Comparison of ENCODE assay signal across 34 mouse cellular contexts in genomic region chr3:88393776-88394375, GRCm38 (mm10). TPM values are rescaled to one million over a fixed set of nuclear protein-coding genes. Genes with fewer than 3 reads are reported as not detected.
DNase-seq lines count a peak whose midpoint lies in the region; ATAC-seq lines count a peak whose summit lies in the region.
"Had no signal": no experiment of that assay in that cellular context is flagged by ENCODE, and none has a peak within 500 bp of the region (broad histone marks: within the 10 kb centered on the region; RNA-seq: fewer than 3 reads in every experiment).

No protein-coding gene starts in this region.

- peaks cover 75% of the 10 kb centered on the region for H3K36me3 ChIP-seq in heart, embryonic 10.5 days
- peaks cover 9% of the 10 kb centered on the region; the same call in 1 of the 2 replicates for H3K36me3 ChIP-seq in neural tube, embryonic 13.5 days
- no peaks in the 10 kb centered on the region for H3K36me3 ChIP-seq in neural tube, embryonic 15.5 days

- 93% methylated on average over 9 of the region's 9 CpGs for WGBS in heart, embryonic 10.5 days
- 88% methylated on average over 9 of the region's 9 CpGs for WGBS in neural tube, embryonic 13.5 days
- WGBS in neural tube, embryonic 15.5 days: 86% methylated on average over 9 of the region's 9 CpGs

- H3K4me2 ChIP-seq in neural tube, embryonic 13.5 days: no peak overlapping the region
- no peak overlapping the region for H3K4me2 ChIP-seq in neural tube, embryonic 15.5 days
- H3K4me2 ChIP-seq: embryonic facial prominence, embryonic 12.5 days; heart, embryonic 12.5 days; hindbrain, embryonic 12.5 days; intestine, embryonic 15.5 days; liver, embryonic 12.5 days; midbrain, embryonic 11.5 days had no signal

- H3K9ac ChIP-seq in neural tube, embryonic 13.5 days: 0 out of 2 replicates have a peak overlapping the region, but pooled peaks have one; percentile 49
- H3K9ac ChIP-seq in neural tube, embryonic 15.5 days (replicated peaks): no peak overlapping the region
- H3K9ac ChIP-seq: embryonic facial prominence, embryonic 12.5 days; heart, embryonic 12.5 days; hindbrain, embryonic 12.5 days; intestine, embryonic 15.5 days; liver, embryonic 12.5 days; liver, postnatal 0 days had no signal

- H3K27ac ChIP-seq in heart, embryonic 10.5 days: no peak overlapping the region
- no peak overlapping the region for H3K27ac ChIP-seq in neural tube, embryonic 13.5 days (replicated peaks)
- no peak overlapping the region for H3K27ac ChIP-seq in neural tube, embryonic 15.5 days (replicated peaks)
- H3K27ac ChIP-seq: embryonic facial prominence, embryonic 12.5 days; hindbrain, embryonic 12.5 days; hindbrain, postnatal 0 days; intestine, embryonic 15.5 days; kidney, postnatal 0 days; liver, embryonic 12.5 days had no signal

- no peaks in the 10 kb centered on the region for H3K27me3 ChIP-seq in heart, embryonic 10.5 days (ENCODE audit: insufficient read depth, poor library complexity, severe bottlenecking)
- H3K27me3 ChIP-seq in neural tube, embryonic 13.5 days: no peaks in the 10 kb centered on the region
- H3K27me3 ChIP-seq in neural tube, embryonic 15.5 days (replicated peaks): no peaks in the 10 kb centered on the region
- H3K27me3 ChIP-seq: embryonic facial prominence, embryonic 12.5 days; heart, embryonic 12.5 days; hindbrain, embryonic 12.5 days; intestine, embryonic 15.5 days; liver, embryonic 12.5 days had no signal

- H3K4me3 ChIP-seq in heart, embryonic 10.5 days: no peak overlapping the region
- H3K4me3 ChIP-seq in neural tube, embryonic 13.5 days: no peak overlapping the region
- no peak overlapping the region for H3K4me3 ChIP-seq in neural tube, embryonic 15.5 days (replicated peaks)
- H3K4me3 ChIP-seq: embryonic facial prominence, embryonic 12.5 days; erythroblast, embryonic 14.5 days; heart, embryonic 12.5 days; hindbrain, embryonic 12.5 days; intestine, embryonic 15.5 days; liver, embryonic 12.5 days had no signal

- no peak for ATAC-seq in neural tube, embryonic 13.5 days (ENCODE audit: low read depth)
- no peak for ATAC-seq in neural tube, embryonic 15.5 days (ENCODE audit: low FRiP score)
- ATAC-seq: forebrain, embryonic 16.5 days; hindbrain, postnatal 0 days; intestine, embryonic 15.5 days; liver, postnatal 0 days; midbrain, embryonic 16.5 days had no signal

- H3K9me3 ChIP-seq in heart, embryonic 10.5 days: no peaks in the 10 kb centered on the region
- H3K9me3 ChIP-seq in neural tube, embryonic 13.5 days: no peaks in the 10 kb centered on the region
- H3K9me3 ChIP-seq in neural tube, embryonic 15.5 days (replicated peaks): no peaks in the 10 kb centered on the region
- H3K9me3 ChIP-seq: embryonic facial prominence, embryonic 12.5 days; heart, embryonic 12.5 days; hindbrain, embryonic 12.5 days; intestine, embryonic 15.5 days; liver, embryonic 12.5 days had no signal

- peak; percentile 73 for DNase-seq in heart, embryonic 10.5 days (ENCODE audit: low spot score)
- DNase-seq in heart, postnatal 4 days: no peak
- DNase-seq in brain, adult 2 months (ENCODE audit: low read depth, low spot score): peak; percentile 71
- no peak for DNase-seq in right cerebral cortex, adult 18-20 months
- DNase-seq: adrenal gland, postnatal 10 days; B cell, adult 2 months; cerebellum, adult 11 months; cerebellum, adult 9-10 months; gastrocnemius, postnatal 10 days; kidney, adult 2 months; layer of hippocampus, postnatal 36 days; left cerebral cortex, postnatal 4 days; liver, postnatal 0 days; lung, postnatal 36 days; thymus, adult 2 months had no signal

- H3K4me1 ChIP-seq in heart, embryonic 10.5 days: peaks cover 5% of the 10 kb centered on the region
- no peaks in the 10 kb centered on the region for H3K4me1 ChIP-seq in neural tube, embryonic 13.5 days (replicated peaks)
- no peaks in the 10 kb centered on the region for H3K4me1 ChIP-seq in neural tube, embryonic 15.5 days
- H3K4me1 ChIP-seq: embryonic facial prominence, embryonic 12.5 days; heart, embryonic 12.5 days; hindbrain, embryonic 12.5 days; intestine, embryonic 15.5 days; liver, embryonic 12.5 days had no signal

RNA-seq across cellular contexts. Expression of gene Bglap, which starts 9.6 kb away (rescaled TPM):
- polyA plus RNA-seq in heart, embryonic 10.5 days (2016; fragmentation: Nextera tagmentation; extraction: Ambion mirVana): not detected in 2 replicates
- not detected for total RNA-seq in heart, postnatal 4 days (2021)
- not detected in 2 replicates for polyA plus RNA-seq in neural tube, embryonic 13.5 days (2015; fragmentation: Nextera tagmentation; extraction: Ambion mirVana)
- polyA plus RNA-seq in neural tube, embryonic 15.5 days (2015; fragmentation: Nextera tagmentation; extraction: Ambion mirVana): not detected in 2 replicates
- total RNA-seq: ES-E14; heart, postnatal 25 days; hindbrain, postnatal 0 days; layer of hippocampus, postnatal 36 days; left cerebral cortex, postnatal 4 days had no signal
- polyA plus RNA-seq: embryonic facial prominence, embryonic 12.5 days; erythroblast, embryonic 14.5 days; forebrain, embryonic 11.5 days; forebrain, embryonic 16.5 days; gonadal fat pad, adult 2 months; heart, embryonic 12.5 days; hindbrain, embryonic 12.5 days; hindbrain, postnatal 0 days; intestine, embryonic 15.5 days; kidney, adult 2 months; kidney, postnatal 0 days; liver, embryonic 12.5 days; liver, postnatal 0 days; neural tube, embryonic 11.5 days had no signal

RNA-seq across cellular contexts. Expression of gene Bglap2, which starts 15.4 kb away (rescaled TPM):
- polyA plus RNA-seq in heart, embryonic 10.5 days (2016; fragmentation: Nextera tagmentation; extraction: Ambion mirVana): not detected in 2 replicates
- total RNA-seq in heart, postnatal 4 days (2021): not detected
- not detected in 2 replicates for polyA plus RNA-seq in neural tube, embryonic 13.5 days (2015; fragmentation: Nextera tagmentation; extraction: Ambion mirVana)
- not detected in 2 replicates for polyA plus RNA-seq in neural tube, embryonic 15.5 days (2015; fragmentation: Nextera tagmentation; extraction: Ambion mirVana)
- total RNA-seq: ES-E14; heart, postnatal 25 days; hindbrain, postnatal 0 days; layer of hippocampus, postnatal 36 days; left cerebral cortex, postnatal 4 days had no signal
- polyA plus RNA-seq: embryonic facial prominence, embryonic 12.5 days; erythroblast, embryonic 14.5 days; forebrain, embryonic 11.5 days; forebrain, embryonic 16.5 days; gonadal fat pad, adult 2 months; heart, embryonic 12.5 days; hindbrain, embryonic 12.5 days; hindbrain, postnatal 0 days; intestine, embryonic 15.5 days; kidney, adult 2 months; liver, embryonic 12.5 days; liver, postnatal 0 days; midbrain, embryonic 11.5 days; neural tube, embryonic 11.5 days had no signal

RNA-seq across cellular contexts. Expression of gene Pmf1, which starts 16.3 kb away (rescaled TPM):
- 131 and 149 TPM in 2 replicates for polyA plus RNA-seq in heart, embryonic 10.5 days (2016; fragmentation: Nextera tagmentation; extraction: Ambion mirVana)
- total RNA-seq in heart, postnatal 4 days (2021): 10 to 100 TPM; 87.5 to 88.0 TPM
- 31.6 and 33.5 TPM in 2 replicates for polyA plus RNA-seq in neural tube, embryonic 13.5 days (2015; fragmentation: Nextera tagmentation; extraction: Ambion mirVana)
- polyA plus RNA-seq in neural tube, embryonic 15.5 days (2015; fragmentation: Nextera tagmentation; extraction: Ambion mirVana): 25.8 and 52.7 TPM in 2 replicates

RNA-seq across cellular contexts. Expression of gene Bglap3, which starts 21.3 kb away (rescaled TPM):
- polyA plus RNA-seq in heart, embryonic 10.5 days (2016; fragmentation: Nextera tagmentation; extraction: Ambion mirVana): 0.44 TPM in 1 of 2 replicates, not detected in the other
- not detected for total RNA-seq in heart, postnatal 4 days (2021)
- not detected in 2 replicates for polyA plus RNA-seq in neural tube, embryonic 13.5 days (2015; fragmentation: Nextera tagmentation; extraction: Ambion mirVana)
- polyA plus RNA-seq in neural tube, embryonic 15.5 days (2015; fragmentation: Nextera tagmentation; extraction: Ambion mirVana): 0.15 and 0.28 TPM in 2 replicates
- total RNA-seq: heart, postnatal 25 days; hindbrain, postnatal 0 days; megakaryocyte, adult 5-6 weeks had no signal
- polyA plus RNA-seq: erythroblast, embryonic 14.5 days; forebrain, embryonic 11.5 days; forebrain, embryonic 16.5 days; hindbrain, embryonic 12.5 days; midbrain, embryonic 16.5 days had no signal

RNA-seq across cellular contexts. Expression of gene Paqr6, which starts 29.5 kb away (rescaled TPM):
- polyA plus RNA-seq in heart, embryonic 10.5 days (2016; fragmentation: Nextera tagmentation; extraction: Ambion mirVana): 1.7 and 2.2 TPM in 2 replicates
- total RNA-seq in heart, postnatal 4 days (2021): under 1 TPM; 0.47 to 0.86 TPM
- 3.4 and 5.3 TPM in 2 replicates for polyA plus RNA-seq in neural tube, embryonic 13.5 days (2015; fragmentation: Nextera tagmentation; extraction: Ambion mirVana)
- 1.6 and 2.5 TPM in 2 replicates for polyA plus RNA-seq in neural tube, embryonic 15.5 days (2015; fragmentation: Nextera tagmentation; extraction: Ambion mirVana)
- total RNA-seq: megakaryocyte, adult 5-6 weeks had no signal

Comparison
In these comparisons a context has a peak if more than half of its experiments do, and no peak if none do; other contexts are left out.
1. DNase-seq: peak in heart, embryonic 10.5 days (single experiment) and brain, adult 2 months (single experiment); none in heart, postnatal 4 days (single experiment) and right cerebral cortex, adult 18-20 months (single experiment).